Mouse (Mus musculus): ENCODE results near the gene Paqr7.

DNA sequence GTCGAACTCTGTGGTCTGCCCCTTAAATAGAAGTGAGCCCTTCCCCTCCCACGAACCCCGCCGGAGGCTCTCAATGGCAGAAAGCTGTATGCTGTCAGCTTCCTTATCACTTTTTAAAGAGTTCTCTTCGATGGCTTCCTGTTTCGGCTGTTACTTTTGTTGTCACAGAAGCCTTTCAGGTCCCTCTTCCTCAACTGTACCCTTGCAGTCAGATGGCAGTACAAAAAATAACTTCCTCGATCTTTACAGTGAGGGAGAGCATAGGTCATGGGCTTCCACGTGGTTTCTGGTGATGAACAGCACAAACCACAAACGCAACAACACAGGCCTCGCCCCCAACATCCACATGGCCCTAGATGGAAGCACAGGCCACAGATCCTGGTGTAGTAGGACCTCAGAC, 36.2 kb upstream of the Paqr7 start:
- TF ChIP-seq CTCF (IDR thresholded peaks at IDR 0.05), result no peak
- TF ChIP-seq POLR2A (IDR thresholded peaks at IDR 0.05; ENCODE audit: insufficient read depth, low read depth, low read length), result no peak

All from heart, adult 2 months (tissue).